Mouse (Mus musculus) C3H10T1/2 (cell line): ENCODE data around the gene Kcnj13. TPM values are rescaled to one million over a fixed set of nuclear protein-coding genes. Genes with fewer than 3 reads are reported as not detected.

Source experiments
- polyA plus RNA-seq, 2 experiments: library from polyadenylated mRNA; unstranded; fragments of >200 nt; fragmentation: generic; extraction: Trizol; gene quantifications; one replicate each; pipeline ENCODE4 v1.2.1; 2012; ENCODE audit warnings: missing spikeins in 2 of 2

Kcnj13 gene
- polyA plus RNA-seq, result under 1 TPM in 1 of 2 experiments, not detected in 1; 0.11 TPM

GRCm38 (mm10) chr1:87394594-87394993 lies at the start of gene Kcnj13:
TSS of gene Kcnj13 (minus strand) at chr1:87394729.

Other genes starting within 250 kb of the Kcnj13 start
- gene Ecel1, start 238.2 kb downstream of the Kcnj13 start, polyA plus RNA-seq, result not detected
- gene Prss56, start 211.4 kb downstream of the Kcnj13 start, polyA plus RNA-seq, result under 1 TPM in 1 of 2 experiments, not detected in 1; 0.04 TPM
- under 1 TPM in 1 of 2 experiments, not detected in 1; 0.09 TPM for gene Chrnd, start 204.1 kb downstream of the Kcnj13 start, polyA plus RNA-seq
- gene Chrng, start 190.1 kb downstream of the Kcnj13 start, polyA plus RNA-seq, result under 1 TPM; 0.01 to 0.05 TPM
- gene Eif4e2, start 180.8 kb downstream of the Kcnj13 start, polyA plus RNA-seq, result 100 to 1,000 TPM; 111 to 154 TPM
- gene Efhd1, start 130.4 kb downstream of the Kcnj13 start, polyA plus RNA-seq, result 10 to 100 TPM in 1 of 2 experiments, under 1 TPM in 1; 0.26 to 16.0 TPM
- 10 to 100 TPM in 1 of 2 experiments, 1 to 10 TPM in 1; 2.0 to 19.0 TPM for gene Gigyf2, start 67.7 kb downstream of the Kcnj13 start, polyA plus RNA-seq
- under 1 TPM; 0.14 to 0.26 TPM for gene Snorc, start 75.5 kb upstream of the Kcnj13 start, polyA plus RNA-seq
- 1 to 10 TPM in 1 of 2 experiments, under 1 TPM in 1; 0.61 to 3.0 TPM for gene Neu2, start 115.2 kb upstream of the Kcnj13 start, polyA plus RNA-seq
- 10 to 100 TPM in 1 of 2 experiments, 1 to 10 TPM in 1; 5.5 to 58.7 TPM for gene Ngef, start 179.1 kb upstream of the Kcnj13 start, polyA plus RNA-seq
- under 1 TPM; 0.01 to 0.02 TPM for gene Inpp5d, start 225.6 kb upstream of the Kcnj13 start, polyA plus RNA-seq